Mouse (Mus musculus): ENCODE measurements around the gene Aplp1.
A peak's percentile ranks its signal among the peaks of the same experiment; 100 is the strongest.
"Not testable (repeated sequence)": the region's sequence is repeated elsewhere in the genome, so short reads cannot be mapped to it uniquely, and the experiment has no call there.

Aplp1 gene

GRCm38 (mm10) chr7:30444971-30445751, at the start of gene Aplp1:
Aplp1 (minus strand) TSS chr7:30445535.
- peak; percentile 96 for DNase-seq

DNA sequence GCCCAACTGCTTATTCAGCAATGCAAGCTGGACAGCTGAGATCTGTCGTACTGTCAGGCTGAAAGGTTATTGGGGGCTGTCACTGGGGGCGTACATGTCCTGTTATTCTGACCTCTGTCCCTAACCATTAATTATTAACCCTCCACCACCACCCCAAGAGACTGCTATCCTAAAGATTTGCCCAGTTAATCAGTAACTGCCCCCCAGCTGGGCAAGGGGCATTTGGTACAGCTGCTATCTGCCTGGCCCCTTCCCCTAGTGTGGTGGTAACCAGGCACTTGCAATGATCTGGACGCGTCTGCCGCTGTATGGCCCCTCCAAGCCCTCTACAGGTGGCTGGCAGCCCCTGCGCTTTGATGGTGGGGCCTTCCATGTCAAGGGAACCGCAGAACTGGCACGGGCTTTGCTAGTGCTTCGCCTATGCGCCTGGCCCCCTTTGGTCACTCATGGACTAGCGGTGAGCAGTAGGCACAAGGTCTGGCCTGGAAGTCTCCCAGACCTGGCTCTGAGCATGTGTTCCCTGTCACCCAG, 48.1 kb upstream of the Aplp1 start, which contains the start of gene Prodh2:
TSS of gene Prodh2 (plus strand) at position 222 of the 531 bp plus-strand sequence.
- no peak for DNase-seq

GRCm38 (mm10) chr7:30492765-30493164, 47.4 kb upstream of the Aplp1 start:
- DNase-seq, result no peak

DNA sequence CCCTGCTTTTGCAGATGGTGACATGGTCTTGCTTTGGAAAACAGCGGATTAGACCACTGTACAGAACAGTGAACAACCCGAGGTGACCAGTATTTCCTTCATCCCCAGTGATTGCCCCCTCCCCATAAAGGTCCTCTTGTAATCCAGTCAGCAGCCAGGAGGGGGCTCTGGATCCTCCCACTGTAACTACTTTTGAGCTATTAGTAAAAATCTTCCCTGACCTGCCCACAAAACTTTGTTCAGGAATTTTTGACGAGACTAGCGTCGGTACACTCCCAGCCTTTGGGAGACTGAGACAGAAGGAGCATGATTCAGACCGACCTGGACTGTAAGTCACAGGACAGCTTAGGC, 45.6 kb upstream of the Aplp1 start:
- no peak for DNase-seq

DNA sequence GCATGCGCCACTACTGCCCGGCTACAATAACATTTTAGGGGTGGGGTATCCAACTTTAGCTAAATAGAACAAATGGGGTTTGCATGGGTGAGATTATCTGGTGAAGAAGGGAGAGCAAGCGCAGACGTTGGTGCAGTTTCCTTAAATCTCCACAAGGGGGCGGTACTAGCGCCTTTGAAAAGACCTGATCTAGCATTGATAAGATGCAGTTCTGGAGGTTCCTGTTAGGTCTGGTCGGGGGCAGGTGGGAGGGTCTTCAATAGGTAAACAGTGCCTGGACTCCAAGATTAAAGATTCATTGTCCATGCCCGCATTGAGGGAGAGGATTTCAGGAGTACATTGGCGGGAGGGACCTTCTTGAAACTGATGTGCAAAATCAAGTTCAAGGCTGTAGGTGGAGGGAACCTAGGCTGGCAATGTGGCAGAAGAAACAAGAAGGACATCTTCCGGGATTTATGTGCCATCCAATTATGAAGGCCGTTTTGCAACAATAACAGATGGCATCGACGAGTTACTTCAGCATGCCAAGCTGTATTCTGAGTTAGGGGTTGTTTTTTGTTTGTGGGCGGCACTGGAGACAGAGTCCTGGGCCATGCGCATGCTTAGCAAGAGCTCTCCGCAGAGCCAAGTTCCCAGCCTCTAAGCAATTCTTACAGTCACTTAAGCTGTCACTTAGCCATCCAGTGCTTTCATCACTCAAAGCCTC, 45.1 kb upstream of the Aplp1 start:
- DNase-seq, result no peak

DNA sequence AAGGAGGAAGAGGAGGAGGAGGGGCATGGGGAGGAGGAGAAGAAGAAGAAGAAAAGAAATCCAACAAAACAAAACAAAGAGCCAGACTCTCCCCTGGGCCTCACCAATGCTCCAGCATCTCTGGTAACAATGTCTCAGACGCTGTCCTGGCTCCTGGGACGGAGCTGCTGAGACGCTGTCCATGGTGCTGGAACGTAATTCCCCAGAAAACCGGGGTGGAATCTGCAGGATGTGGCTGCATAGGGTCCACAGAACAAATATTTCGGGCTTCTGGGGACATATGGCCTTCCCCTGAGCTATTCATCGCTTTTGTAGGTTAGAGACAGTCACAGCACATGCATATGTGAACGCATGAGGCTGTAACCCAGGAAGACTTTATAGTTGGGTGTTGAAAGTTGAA, 38.9 kb upstream of the Aplp1 start:
- DNase-seq, result no peak

DNA sequence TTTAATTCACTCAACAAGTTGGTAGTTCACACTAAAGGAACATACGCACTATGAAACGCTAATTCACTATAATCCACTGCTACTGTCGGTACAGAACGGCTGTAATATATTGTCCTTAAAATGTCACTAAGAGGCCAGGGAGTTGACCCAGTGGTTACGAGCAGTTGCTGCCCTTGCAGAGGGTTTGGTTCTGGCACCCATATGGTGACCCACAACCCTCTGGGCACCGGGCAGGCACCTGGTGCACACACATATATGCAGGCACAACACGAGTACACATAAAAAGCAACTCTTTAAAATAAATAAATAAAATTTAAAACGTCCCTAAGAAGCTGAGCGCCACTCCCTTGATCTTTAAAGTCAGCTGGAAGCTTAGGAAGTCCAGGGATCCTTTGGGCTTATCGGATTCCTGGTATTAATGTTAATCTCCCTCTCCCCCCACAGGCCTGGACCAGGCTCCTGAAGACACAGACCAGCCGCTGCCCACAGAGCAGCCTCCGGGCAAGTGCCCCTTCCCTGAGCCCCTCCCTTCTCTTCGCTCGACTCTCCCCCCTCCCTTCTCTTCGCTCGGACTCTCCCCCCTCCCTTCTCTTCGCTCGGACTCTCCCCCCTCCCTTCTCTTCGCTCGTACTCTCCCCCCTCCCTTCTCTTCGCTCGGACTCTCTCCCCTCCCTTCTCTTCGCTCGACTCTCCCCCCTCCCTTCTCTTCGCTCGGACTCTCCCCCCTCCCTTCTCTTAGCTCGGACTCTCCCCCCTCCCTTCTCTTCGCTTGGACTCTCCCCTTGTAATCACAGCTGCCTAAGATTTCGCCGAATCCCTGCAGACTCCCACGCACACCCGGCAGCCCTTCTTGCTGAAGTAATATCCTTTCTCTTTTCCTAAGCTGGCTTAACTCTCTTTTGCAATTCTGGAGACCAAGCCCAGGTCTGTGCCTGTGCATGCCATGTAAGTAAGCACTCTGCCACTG, 32.4 kb upstream of the Aplp1 start:
- no peak for DNase-seq

- not testable (repeated sequence) for DNase-seq
These were observed 30.8 kb upstream of the Aplp1 start for GRCm38 (mm10) chr7:30476136-30476535.

GRCm38 (mm10) chr7:30474999-30475398, 29.7 kb upstream of the Aplp1 start:
- DNase-seq, result no peak

DNA sequence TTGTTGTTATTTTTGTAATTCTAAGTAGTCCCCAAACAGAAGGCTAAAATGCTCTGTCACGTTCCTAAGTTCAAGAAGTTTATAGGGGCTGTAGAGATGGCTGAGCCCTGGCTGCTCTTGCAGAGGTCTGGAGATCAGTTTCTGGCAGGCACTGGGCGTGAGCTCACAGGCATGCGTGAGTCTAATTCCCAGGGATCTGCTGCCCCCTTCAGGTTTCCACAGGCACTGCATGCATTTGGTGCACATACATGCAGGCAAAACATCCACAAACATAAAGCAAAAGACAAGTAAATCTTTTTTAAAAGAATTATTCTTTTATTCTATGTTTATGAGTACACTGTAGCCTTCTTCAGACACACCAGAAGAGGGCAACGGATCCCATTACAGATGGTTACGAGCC, 27.1 kb upstream of the Aplp1 start:
- DNase-seq, result no peak

DNA sequence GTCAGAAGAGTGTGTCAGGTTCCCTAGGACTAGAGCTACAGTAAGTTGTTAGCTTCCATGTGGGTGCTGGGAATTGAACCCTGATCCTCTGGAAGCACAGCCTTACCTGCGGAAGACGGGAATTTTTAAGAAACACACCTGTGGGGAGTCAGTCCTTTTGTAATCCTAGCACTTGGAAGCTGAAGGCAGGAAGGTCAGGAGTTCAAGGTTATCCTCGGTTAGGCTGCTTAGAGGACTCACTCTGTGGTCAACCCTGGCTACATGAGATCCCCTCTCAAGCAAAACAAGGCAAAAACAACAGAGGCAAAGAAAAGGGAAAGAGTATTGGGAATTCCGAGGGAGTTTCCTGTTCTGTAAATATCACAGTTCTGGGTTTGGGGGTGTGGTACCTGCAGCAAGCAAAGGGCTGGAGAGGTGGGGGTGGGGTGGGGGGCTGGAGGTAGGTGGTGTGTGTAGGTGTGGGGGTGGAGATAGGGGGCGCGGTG, 19.5 kb upstream of the Aplp1 start:
- DNase-seq, result no peak

- no peak for DNase-seq
These were observed 18.7 kb upstream of the Aplp1 start for GRCm38 (mm10) chr7:30463996-30464395.

GRCm38 (mm10) chr7:30463568-30463967, 18.2 kb upstream of the Aplp1 start:
- peak; percentile 65 for DNase-seq

GRCm38 (mm10) chr7:30459484-30459883, 14.1 kb upstream of the Aplp1 start:
- no peak for DNase-seq

- DNase-seq, result peak; percentile 82
These were observed 12.4 kb upstream of the Aplp1 start, which contains the start of the genes Kirrel2 and Nphs1 for GRCm38 (mm10) chr7:30457629-30458330. Kirrel2 (minus strand) TSS chr7:30457690. Nphs1 (plus strand) TSS chr7:30458315.

DNA sequence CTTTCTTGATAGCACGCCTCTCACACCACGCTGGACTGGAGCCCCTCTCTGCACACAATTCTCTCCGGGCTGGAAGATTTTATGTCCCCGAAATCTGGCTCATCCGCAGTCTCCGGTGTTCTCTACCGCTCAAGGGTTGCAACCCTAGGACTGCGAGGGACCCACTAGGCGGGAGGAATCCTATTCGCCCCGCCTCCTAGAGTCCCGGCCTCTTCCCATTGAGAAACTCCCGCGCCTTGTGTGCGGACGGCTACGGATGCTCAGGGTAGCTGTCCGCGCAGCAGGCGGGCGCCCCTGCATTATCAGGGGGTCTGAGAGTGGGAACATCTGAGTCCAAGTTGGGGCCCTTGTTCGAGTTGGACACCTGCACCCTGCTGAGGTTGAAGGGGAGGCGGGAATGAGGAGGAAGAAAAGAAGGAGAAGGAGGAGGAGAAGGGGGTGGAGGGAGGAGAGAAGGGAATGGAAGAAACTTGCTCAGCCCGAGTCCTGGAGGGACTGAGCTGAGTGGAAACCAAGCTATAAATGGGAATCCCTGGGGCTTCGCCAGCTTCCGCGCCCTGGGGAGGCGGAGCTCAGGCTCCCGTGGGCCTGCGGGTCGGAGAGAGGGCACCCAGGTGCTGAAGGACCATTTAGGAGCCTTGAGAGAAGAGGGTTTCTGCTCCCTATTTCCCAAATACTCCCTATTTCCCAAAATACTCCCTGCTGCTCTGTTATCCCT, 11.7 kb upstream of the Aplp1 start:
- no peak for DNase-seq

GRCm38 (mm10) chr7:30456487-30456886, 11.2 kb upstream of the Aplp1 start:
- DNase-seq, result no peak

DNA sequence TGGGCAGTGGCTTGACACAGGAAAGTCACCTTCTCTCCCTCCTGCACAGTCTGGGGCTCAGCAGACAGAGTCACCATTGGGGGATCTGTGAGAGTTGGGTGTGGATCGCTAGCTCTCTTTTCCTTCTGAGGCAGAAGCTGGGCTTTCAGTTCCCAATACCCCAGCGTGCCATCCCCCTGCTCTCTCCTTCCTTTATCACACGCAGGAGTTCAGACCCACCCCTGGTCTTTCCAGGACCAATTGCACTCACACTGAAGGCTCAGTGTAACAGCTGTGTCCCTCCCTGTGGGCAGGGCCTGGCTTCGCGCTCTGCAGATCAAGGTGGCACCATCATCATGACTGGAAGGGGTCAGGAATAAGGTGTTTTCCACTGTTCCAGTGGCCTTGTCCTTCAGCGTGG, 8.9 kb upstream of the Aplp1 start:
- no peak for DNase-seq

DNA sequence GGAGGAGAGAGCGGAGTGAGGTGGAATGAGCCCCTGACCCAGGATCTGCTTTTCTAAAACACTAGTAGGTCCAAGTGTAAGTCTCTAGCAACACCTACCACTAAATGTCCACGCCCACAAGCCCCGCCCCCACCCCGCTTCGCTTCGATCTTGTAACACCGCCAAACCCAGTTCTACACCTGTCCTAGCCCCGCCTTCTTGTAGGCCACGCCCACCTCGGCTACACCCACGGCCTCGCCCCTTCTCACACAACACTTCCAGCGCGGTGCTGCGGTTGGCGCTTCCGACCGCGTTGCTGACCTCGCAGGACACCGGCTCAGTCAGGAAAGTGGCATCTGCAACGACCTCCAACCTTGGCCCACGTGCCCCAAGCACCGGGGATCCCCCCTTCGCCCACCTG, 8.4 kb upstream of the Aplp1 start:
- peak; percentile 76 for DNase-seq

DNA sequence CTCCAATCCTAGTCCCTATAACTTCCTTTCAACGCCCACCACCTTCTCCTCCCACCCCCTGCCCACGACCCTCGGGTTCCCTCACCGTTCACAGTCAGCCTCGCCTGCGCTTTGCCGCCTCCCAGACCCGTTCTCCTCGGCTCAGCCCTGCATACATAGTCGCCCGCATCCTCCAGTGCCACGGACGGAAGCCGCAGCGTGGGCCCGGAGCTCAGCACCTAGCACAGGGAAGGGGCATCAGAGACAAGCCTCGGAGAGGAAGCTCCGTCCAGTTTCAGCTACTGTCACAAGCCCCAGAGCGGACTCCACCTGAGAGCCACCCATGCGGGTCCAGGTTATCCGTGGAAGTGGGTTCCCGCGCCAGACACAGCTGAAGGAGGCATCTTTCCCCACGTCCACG, 8.0 kb upstream of the Aplp1 start:
- DNase-seq, result peak; percentile 69

DNA sequence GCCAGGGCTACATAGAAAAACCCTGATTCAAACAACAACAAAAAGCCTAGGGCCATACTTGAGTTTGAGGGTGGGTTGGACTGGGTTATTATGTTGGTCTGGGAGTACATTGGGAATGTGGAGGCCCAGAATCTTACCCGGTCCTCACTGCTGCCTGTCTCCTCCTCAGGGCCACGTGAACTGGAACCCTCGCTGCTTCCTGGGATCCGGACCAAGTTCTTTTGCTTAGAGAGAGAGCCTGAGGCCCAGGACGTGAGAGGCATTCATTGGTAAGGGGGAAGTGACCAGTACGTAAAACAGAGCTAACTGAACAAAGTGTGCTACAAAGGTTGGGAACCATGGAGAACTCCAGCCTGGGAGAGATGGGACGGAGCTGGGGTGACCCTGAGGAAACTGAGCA, 4.9 kb upstream of the Aplp1 start:
- no peak for DNase-seq

Data from heart, adult 11 months (tissue).